Mouse (Mus musculus) embryonic fibroblast, embryonic 13.5 days (primary cell): ENCODE measurements at regions not wholly inside any gene's neighbourhood (a gene's known extent, or its start where the extent isn't known, plus 50 kb on each side); places are given as distances from the start of the nearest gene placed in this dataset.

Source experiments
- H3K27ac ChIP-seq: 2 replicates; pipeline ENCODE4 v1.5.1; 2012; ENCODE audit warnings: low read length, control low read depth, inconsistent platforms; ENCODE audit not compliant: insufficient read depth
- H3K4me1 ChIP-seq: 2 replicates; pipeline ENCODE4 v1.6.1; 2011; ENCODE audit warnings: low read length; ENCODE audit not compliant: control insufficient read depth, insufficient read depth
- H3K4me3 ChIP-seq: 2 replicates; pipeline ENCODE4 v1.5.1; 2011; ENCODE audit warnings: mild to moderate bottlenecking, control low read depth, low read length; ENCODE audit not compliant: insufficient read depth
- CTCF ChIP-seq: IDR thresholded peaks from 2 replicates; pipeline ENCODE4 v1.5.1; 2011; ENCODE audit warnings: mild to moderate bottlenecking, control low read depth, low read length, moderate library complexity, borderline replicate concordance; ENCODE audit not compliant: insufficient read depth
- POLR2A ChIP-seq: IDR thresholded peaks from 2 replicates; pipeline ENCODE4 v1.6.1; 2011; ENCODE audit warnings: low read depth, mild to moderate bottlenecking, control low read depth, low read length, moderate library complexity

GRCm38 (mm10) chr14:66522856-66523400 lies 513.9 kb upstream of the Gulo start:
- no peak for TF ChIP-seq POLR2A
- no peak for TF ChIP-seq CTCF
- Histone ChIP-seq H3K27ac (no peak overlapping the region), H3K4me1 (no peaks in the 10 kb centered on the region), H3K4me3 (no peak overlapping the region)

- no peak for TF ChIP-seq CTCF
- TF ChIP-seq POLR2A: no peak
Observed at GRCm38 (mm10) chr14:66521836-66522629, 513.0 kb upstream of the Gulo start.

GRCm38 (mm10) chr14:66516770-66517169 lies 507.8 kb upstream of the Gulo start:
- no peak for TF ChIP-seq POLR2A
- TF ChIP-seq CTCF: no peak
- no peaks in the 10 kb centered on the region for H3K4me1 ChIP-seq
- no peak overlapping the region for H3K27ac ChIP-seq
- no peak overlapping the region for H3K4me3 ChIP-seq

More at GRCm38 (mm10) chr14:66521836-66522629, 513.0 kb upstream of the Gulo start:
- no peaks in the 10 kb centered on the region for H3K4me1 ChIP-seq
- H3K4me3 ChIP-seq: no peak overlapping the region
- H3K27ac ChIP-seq: no peak overlapping the region

- TF ChIP-seq CTCF (no peak), POLR2A (no peak)
- Histone ChIP-seq H3K27ac (no peak overlapping the region), H3K4me1 (no peaks in the 10 kb centered on the region), H3K4me3 (no peak overlapping the region)
Observed at GRCm38 (mm10) chr14:66510750-66511149, 501.7 kb upstream of the Gulo start.

- TF ChIP-seq CTCF (no peak), POLR2A (no peak)
Observed at GRCm38 (mm10) chr14:66510218-66510617, 501.2 kb upstream of the Gulo start.

GRCm38 (mm10) chr14:66509706-66510105 lies 500.7 kb upstream of the Gulo start:
- no peaks in the 10 kb centered on the region for H3K4me1 ChIP-seq
- no peak overlapping the region for H3K4me3 ChIP-seq
- H3K27ac ChIP-seq: no peak overlapping the region
- TF ChIP-seq CTCF: no peak
- TF ChIP-seq POLR2A: no peak

More at GRCm38 (mm10) chr14:66510218-66510617, 501.2 kb upstream of the Gulo start:
- Histone ChIP-seq H3K27ac (no peak overlapping the region), H3K4me1 (no peaks in the 10 kb centered on the region), H3K4me3 (no peak overlapping the region)

GRCm38 (mm10) chr14:66501995-66502394 lies 493.0 kb upstream of the Gulo start:
- no peak for TF ChIP-seq CTCF
- TF ChIP-seq POLR2A: no peak
- Histone ChIP-seq H3K4me1 (0 out of 2 replicates have a peak, but pooled peaks cover 3% of the 10 kb centered on the region), H3K27ac (no peak overlapping the region), H3K4me3 (no peak overlapping the region)

GRCm38 (mm10) chr14:66499896-66500295 lies 490.9 kb upstream of the Gulo start:
- H3K4me3 ChIP-seq: no peak overlapping the region
- no peak overlapping the region for H3K27ac ChIP-seq
- 0 out of 2 replicates have a peak, but pooled peaks cover 3% of the 10 kb centered on the region for H3K4me1 ChIP-seq
- TF ChIP-seq POLR2A: no peak
- no peak for TF ChIP-seq CTCF

- Histone ChIP-seq H3K4me1 (no peaks in the 10 kb centered on the region; the same call in 1 of the 2 replicates), H3K4me3 (no peak overlapping the region), H3K27ac (no peak overlapping the region)
- TF ChIP-seq POLR2A (no peak), CTCF (no peak)
Observed at GRCm38 (mm10) chr14:66495146-66495545, 486.1 kb upstream of the Gulo start.

GRCm38 (mm10) chr14:66494518-66494923 lies 485.5 kb upstream of the Gulo start:
- peak overlapping the region; percentile 6; the same call in 1 of the 2 replicates for H3K27ac ChIP-seq

More at GRCm38 (mm10) chr14:66494518-66494923, 485.5 kb upstream of the Gulo start:
- Histone ChIP-seq H3K4me1 (no peaks in the 10 kb centered on the region; the same call in 1 of the 2 replicates), H3K4me3 (no peak overlapping the region)
- no peak for TF ChIP-seq CTCF
- no peak for TF ChIP-seq POLR2A
